Mouse (Mus musculus): Measurements from ENCODE around the gene Nr1h3.
A peak's percentile ranks its signal among the peaks of the same experiment; 100 is the strongest.

Gene Nr1h3

DNA sequence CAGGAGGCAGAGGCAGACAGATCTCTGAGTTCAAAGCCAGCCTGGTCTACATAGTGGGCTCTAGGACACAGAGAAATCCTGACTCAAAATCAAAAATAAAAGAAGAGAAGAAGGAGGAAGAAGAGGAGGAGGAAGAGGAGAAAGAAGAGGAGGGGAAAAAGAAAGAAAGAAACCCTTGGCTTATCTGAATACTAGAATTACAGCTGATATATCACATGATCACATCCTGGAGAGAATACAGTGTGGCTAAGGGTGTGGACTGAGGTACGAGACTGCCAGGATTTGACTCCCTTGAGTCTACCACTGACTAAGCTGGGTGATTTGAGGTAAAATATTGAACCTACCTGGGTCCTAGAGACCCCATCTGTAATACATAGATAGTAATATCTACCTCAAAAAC is 16.4 kb downstream of the Nr1h3 start:
- DNase-seq (ENCODE audit: extremely low spot score, low spot score), result no peak

DNA sequence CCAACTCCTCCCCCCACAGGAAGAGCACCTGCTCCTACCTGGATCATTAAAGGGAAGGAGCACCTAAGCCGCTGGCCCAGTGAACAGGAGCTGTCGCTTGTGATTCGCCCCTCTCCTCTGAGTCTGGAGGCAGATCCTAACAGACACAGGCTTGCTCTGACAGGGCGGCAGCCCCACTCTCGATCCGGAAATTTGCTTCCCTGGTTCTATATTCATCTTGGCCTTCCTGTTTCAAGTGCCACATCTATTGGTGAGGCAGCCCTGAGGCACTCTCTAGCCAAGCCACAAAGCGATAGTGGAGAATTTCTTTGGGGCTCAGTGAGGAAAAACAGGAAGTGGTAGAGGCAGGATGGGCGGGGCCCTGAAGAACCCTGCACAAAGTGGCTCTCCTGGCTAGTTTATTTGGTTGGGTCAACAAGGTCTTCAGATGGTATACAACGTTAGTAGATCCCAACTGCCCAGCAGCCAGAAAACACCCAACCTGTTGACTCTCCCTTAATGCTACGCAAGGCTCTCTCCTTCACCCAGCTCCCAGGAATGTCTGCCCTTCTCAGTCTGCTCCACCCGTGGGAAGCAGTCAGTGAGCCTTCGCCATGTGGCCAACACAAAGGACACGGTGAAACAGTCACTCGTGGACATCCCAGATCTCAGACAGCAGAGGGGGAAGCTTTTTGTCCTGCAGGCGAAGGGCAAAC is 18.8 kb downstream of the Nr1h3 start, which contains the start of gene Madd:
Madd (minus strand) TSS at position 127 of the 695 bp plus-strand sequence.
- no peak for DNase-seq (ENCODE audit: extremely low spot score, low spot score)

- peak; percentile 93 for DNase-seq (ENCODE audit: extremely low spot score, low spot score)
Observed at GRCm38 (mm10) chr2:91183148-91183513, 19.5 kb downstream of the Nr1h3 start.

DNA sequence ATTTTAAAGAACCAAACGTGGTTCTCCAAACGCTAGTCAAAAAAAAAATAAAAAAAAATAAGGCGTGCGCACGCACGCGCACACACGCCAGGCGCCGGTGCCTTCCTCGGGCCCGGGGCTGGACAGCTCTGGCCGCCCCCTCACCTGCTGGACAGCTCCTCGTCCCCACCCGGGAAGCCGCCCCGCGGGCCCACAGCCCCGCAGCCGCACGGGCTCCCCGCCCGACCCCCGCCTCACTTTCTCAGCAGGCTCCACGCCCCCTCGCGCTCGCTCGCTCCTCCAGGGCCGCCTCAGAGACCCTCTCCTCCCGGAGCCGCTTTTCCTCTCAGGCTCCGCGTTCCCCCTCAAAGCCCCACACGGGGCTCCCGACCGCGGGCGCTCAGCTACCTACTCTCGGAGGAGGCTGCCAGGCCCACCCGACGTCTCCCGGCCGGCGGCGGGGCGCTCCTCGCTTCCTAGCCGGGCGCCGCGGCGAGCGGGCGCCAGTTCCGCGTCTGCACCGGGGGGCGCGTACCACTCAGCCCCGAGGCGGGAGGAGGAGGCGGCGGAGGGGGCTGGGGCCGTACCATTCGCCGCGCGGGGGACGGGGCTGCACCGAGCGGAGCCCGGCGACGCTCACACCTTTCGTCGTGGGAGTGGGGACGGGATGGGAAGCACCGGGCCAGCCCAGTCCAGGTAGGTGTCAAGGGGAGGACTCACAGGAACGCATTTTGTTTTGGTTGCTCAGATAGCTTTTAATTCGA is 20.1 kb downstream of the Nr1h3 start:
- DNase-seq (ENCODE audit: extremely low spot score, low spot score), result peak; percentile 87

GRCm38 (mm10) chr2:91182016-91182404 is 20.6 kb downstream of the Nr1h3 start:
- DNase-seq (ENCODE audit: extremely low spot score, low spot score), result no peak

- no peak for DNase-seq (ENCODE audit: extremely low spot score, low spot score)
Observed at GRCm38 (mm10) chr2:91180706-91181105, 21.9 kb downstream of the Nr1h3 start.

- DNase-seq (ENCODE audit: extremely low spot score, low spot score), result no peak
Observed at GRCm38 (mm10) chr2:91179825-91180224, 22.8 kb downstream of the Nr1h3 start.

GRCm38 (mm10) chr2:91176234-91176633 is 26.4 kb downstream of the Nr1h3 start:
- no peak for DNase-seq (ENCODE audit: extremely low spot score, low spot score)

DNA sequence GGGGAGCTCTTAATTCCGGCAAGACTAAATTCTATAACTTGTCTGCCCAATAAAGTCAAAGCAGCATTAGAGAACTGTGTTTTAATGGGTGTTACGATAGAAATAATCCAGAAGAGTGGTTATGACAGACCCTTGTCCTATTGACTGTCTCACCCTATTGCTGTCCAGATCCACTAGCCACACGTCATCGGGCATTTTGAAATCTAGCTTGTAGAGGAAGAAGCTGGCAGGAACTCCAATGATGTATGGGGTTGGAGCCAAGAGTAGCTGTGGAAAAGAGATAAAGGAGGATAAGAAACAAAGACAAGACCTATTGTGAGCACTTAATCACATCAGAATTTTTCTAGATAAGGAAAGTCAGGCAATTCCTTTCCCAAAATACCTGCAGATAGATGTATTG is 27.1 kb downstream of the Nr1h3 start:
- DNase-seq (ENCODE audit: extremely low spot score, low spot score), result no peak

GRCm38 (mm10) chr2:91169587-91170322 is 32.9 kb downstream of the Nr1h3 start:
- no peak for DNase-seq (ENCODE audit: extremely low spot score, low spot score)

- DNase-seq (ENCODE audit: extremely low spot score, low spot score), result no peak
Observed at GRCm38 (mm10) chr2:91167629-91168028, 35.0 kb downstream of the Nr1h3 start.

DNA sequence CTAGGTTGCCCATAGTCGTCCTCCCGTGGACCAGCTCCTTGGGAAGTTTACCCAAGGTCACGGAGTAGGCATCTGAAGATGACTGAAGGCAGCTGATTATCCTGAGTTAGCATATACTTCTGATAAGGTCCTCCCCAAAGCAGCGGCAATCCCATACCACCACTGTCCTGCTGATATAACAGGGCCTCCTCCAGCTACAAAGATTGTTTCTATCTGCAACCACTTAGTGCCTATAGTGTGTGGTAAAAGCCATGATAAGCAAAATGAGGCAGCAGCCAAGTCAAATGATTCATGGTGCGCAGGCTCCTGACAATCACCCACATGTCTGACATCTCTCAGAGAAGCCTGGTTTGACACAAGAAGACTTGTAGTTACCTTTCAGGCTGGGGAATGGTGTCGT is 37.6 kb downstream of the Nr1h3 start:
- no peak for DNase-seq (ENCODE audit: extremely low spot score, low spot score)

GRCm38 (mm10) chr2:91163532-91163931 is 39.1 kb downstream of the Nr1h3 start:
- DNase-seq (ENCODE audit: extremely low spot score, low spot score), result no peak

GRCm38 (mm10) chr2:91162952-91163351 is 39.7 kb downstream of the Nr1h3 start:
- DNase-seq (ENCODE audit: extremely low spot score, low spot score), result no peak

GRCm38 (mm10) chr2:91160591-91160990 is 42.0 kb downstream of the Nr1h3 start:
- no peak for DNase-seq (ENCODE audit: extremely low spot score, low spot score)

- no peak for DNase-seq (ENCODE audit: extremely low spot score, low spot score)
Observed at GRCm38 (mm10) chr2:91157002-91157752, 45.5 kb downstream of the Nr1h3 start.

DNA sequence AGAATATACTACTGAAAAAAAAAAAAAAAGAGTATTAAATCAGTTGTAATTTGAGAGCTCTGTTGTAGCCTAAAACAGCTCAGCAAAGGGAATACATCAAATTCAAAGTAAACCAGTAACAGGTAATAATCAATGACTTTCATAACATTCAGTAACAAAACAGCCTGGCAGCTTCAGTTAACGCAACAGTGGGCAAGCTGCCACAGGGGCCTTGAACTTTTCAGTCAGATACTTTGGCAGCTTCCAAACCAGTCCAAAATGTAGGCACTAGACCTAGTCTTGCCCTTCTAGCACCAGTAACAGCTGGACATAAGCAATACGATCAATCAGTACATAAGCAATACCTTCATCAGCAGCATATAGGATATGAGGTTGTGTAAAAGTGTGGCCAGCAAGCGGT is 48.5 kb downstream of the Nr1h3 start:
- no peak for DNase-seq (ENCODE audit: extremely low spot score, low spot score)

DNA sequence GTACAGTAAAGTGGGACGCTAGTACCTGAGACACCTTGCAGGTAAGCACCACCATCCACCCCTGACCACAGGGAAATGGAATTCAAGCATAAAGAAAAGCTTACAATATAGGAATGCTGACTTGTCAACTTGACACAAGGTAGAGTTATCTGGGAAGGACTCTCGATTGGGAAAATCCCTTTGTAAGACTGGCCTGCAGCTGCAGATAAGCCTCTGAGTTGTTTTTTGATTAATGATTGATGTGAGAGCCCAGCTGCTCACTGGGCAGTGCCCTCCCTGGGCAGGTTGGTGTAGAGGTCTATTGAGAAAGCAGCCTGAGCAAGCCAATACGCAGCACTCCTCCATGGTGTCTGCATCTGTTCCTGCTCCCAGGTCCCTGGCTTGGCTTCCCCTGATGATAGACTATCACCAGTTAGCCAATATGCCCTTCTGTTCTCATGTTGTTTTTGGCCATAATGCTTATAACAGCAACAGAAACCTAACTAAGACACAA is 49.7 kb downstream of the Nr1h3 start:
- no peak for DNase-seq (ENCODE audit: extremely low spot score, low spot score)

GRCm38 (mm10) chr2:91151331-91151730 is 51.3 kb downstream of the Nr1h3 start:
- no peak for DNase-seq (ENCODE audit: extremely low spot score, low spot score)

- no peak for DNase-seq (ENCODE audit: extremely low spot score, low spot score)
Observed at GRCm38 (mm10) chr2:91148101-91148500, 54.5 kb downstream of the Nr1h3 start.

DNA sequence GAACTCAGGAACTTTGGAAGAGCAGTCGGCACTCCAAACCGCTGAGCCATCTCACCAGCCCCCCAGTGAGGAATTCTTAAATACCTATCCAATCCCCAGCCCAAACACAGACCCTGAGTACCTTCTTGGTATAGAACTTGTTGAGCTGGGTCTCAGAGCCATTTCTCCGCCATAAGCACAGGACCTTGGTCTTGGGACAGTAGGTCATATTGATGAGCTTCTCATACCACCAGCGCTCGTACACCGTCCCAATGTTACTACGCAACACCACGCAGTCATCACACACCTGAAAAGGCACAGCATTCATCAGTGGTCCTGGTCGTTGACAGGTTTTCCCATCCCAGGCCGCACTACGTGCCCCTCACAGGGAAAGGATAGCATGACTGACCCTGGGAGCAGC is 59.2 kb downstream of the Nr1h3 start:
- DNase-seq (ENCODE audit: extremely low spot score, low spot score), result no peak
